Mouse (Mus musculus): ENCODE data around the gene Tgm1. TPM values are rescaled to one million over a fixed set of nuclear protein-coding genes. Genes with fewer than 3 reads are reported as not detected.

Tgm1 gene
- total RNA-seq, 1 experiment from 2014 or later = 2.8 TPM

DNA sequence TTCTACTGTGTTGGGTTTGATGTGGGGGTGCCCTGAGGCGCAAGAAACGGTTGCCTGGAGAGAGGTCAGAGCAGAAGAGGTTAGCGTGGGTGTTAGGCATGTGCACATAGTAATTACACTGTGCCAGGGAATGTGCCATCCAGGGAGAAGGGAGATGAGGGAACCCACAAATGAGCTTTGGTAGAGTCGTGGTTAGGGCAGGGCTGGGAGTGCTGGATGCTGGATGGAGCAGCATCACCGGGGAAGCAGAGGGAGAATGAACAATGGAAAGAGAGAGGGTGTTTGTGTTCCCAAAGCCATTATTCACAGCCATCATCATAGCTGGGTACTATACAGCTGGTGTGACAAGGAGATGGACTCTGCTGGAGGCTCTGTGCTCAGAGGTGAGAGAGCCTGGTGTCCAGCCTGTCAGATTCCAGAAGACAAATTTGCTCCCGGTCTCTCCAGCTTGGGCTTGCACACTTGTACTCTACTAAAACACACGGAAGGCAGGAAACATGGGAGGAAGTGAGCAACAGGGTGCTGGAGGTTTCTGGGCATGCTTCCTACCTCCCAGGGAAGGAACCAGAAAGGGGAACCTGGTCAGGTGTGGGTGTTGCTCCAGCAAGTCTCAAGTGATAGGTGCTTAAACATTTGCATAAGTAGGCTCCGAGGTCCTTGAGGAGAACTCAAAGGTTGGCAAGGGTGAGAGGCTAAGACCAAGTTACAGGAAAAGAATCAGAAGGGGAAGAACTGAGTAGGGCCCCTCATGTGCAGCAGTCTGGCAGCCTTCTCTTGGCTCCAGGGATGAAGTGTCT lies 14.4 kb upstream of the Tgm1 start:
- ATAC-seq (replicated peaks; ENCODE audit: low read depth, poor library complexity, severe bottlenecking) = peak; percentile 12; the same call in 1 of the 2 replicates

DNA sequence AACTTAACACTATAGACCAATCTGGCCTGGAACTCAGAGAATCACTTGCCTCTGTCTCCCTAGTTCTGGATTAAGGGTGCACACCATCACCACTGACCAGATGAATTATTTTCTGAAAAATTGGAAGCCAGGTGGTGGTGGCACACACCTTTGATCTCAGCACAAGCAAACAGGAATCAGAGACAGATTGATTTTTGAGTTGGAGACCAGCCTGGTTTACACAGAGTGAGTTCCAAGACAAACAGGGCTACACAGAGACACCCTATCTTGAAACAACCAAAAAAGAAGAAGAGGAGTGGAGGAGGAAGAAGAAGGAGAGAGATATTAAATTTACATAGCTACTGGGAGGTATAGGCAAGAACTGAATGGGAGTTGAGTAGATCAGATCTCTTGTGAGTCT lies 12.5 kb upstream of the Tgm1 start:
- no peak for ATAC-seq (replicated peaks; ENCODE audit: low read depth, poor library complexity, severe bottlenecking)

DNA sequence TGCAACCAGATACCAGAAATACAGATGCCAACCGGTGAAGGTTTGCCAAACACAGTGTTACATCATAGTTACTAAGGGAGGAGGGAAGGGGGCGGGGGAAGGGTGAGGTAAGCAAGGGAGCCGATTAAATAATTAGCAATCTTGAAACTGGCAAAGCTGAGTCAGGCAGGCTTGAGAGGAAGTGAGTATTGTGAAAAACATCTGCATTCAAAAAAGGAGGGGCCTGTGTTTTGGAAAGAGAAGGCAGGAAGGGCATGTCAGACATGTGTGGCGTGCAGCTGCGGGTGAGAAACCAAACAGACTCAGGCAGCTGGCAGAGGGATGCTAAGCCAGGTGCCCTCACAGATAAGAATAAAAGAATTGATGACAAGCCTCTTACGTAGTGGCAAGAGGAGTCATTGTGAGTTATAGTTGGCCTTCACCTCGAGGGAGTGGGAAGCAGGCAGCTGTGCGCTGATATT lies 10.7 kb upstream of the Tgm1 start:
- ATAC-seq (replicated peaks; ENCODE audit: low read depth, poor library complexity, severe bottlenecking) = peak; percentile 78

DNA sequence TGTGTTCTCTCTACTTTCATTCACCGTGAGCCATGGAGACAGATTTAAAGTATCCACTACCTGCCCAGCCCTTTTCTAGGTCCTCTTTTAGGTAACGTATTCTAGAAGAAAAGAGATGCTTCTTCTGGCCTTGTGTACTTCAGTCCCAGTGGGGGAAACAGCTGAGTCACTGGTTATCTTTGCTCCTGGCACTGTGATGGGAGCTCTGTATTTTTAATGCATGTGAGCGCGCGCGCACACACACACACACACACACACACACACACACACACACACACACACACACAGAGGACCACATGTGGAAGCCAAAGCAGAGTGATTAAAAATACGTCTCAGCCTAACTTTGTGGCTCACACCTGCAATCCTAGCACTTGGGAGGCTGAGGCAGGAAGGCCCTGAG lies 9.7 kb upstream of the Tgm1 start:
- ATAC-seq (replicated peaks; ENCODE audit: low read depth, poor library complexity, severe bottlenecking) = no peak

DNA sequence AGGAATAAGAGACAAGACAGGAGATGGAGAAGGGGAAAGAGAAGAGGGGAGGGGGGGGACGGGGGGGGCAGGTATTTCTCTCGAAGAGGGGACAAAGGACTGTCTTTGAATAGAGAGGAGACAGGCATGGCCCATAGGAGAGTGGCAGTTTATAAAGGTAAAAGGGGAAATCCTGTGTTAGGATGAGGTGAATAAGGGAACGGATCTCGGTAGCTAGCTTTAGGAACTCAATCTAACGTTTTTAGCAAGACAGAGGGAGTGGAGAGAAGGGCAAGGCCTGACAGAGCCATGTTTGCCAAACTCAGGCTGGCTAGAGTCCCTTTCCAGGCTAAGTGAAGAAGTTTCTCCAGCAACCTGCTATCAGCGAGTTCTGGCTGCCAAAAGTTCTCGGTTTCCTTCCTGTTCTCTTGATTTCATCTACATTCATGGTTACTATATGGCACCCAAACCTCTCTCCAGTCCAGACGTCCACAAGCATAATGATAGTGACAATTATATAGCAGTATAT lies 8.8 kb upstream of the Tgm1 start:
- ATAC-seq (replicated peaks; ENCODE audit: low read depth, poor library complexity, severe bottlenecking) = no peak

DNA sequence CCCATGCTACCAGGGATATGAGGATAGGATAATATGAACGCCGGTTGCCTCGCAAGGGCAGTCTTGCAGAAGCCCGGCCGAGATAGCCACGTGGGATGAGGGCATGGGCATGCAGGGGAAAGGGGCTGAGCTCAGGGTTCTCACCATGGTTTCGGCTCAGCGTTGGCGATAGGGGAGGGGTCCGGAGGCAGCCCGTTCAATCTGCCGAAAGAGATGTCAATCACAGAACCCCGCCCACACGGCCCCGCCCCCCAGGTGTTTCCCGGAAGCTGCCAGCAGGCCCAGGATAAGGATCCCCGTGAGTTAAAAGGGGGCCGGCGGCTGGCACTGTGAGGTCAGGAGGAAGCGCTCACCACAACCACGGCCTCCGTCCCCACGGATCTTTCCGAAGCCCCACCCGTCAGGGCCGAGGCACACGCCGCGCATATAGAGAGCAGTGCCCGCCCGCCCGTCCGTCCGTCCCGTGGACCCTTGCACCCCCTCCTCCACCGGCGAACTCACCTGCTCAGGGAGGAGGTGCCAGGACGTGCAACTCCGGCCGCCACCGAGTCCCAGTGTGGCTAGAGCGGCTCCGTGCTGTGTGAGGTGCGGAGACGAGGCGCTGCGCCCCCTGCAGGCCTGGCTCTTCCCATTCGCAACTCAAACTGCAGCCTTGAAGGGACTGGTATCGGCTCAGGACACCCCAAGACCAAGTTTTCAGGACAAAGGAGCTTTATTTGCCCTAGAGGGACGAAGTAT lies 8.1 kb upstream of the Tgm1 start, which contains the start of gene Rabggta:
Gene Rabggta (minus strand): TSS at position 564 of the 738 bp plus-strand sequence.
- ATAC-seq (replicated peaks; ENCODE audit: low read depth, poor library complexity, severe bottlenecking) = peak; percentile 63

DNA sequence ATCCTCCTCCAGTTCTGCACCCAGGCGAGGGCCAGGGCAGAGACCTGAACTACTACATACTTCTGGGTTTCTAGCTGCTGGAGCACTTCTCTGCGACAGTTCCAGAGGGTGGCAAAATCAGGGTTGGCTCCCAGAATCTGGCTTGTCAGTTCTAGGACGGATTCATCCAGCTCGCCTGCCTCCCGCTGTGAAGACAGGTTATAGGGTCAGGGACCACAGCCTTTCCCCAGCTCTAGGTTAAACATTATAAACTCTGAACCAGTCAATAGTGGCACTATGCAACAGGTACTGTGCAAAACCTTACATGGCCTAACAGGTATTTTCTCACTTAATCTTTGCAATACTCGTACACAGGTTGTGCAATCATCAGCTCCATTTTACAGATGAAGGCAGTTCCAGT lies 7.3 kb upstream of the Tgm1 start:
- ATAC-seq (replicated peaks; ENCODE audit: low read depth, poor library complexity, severe bottlenecking) = no peak

DNA sequence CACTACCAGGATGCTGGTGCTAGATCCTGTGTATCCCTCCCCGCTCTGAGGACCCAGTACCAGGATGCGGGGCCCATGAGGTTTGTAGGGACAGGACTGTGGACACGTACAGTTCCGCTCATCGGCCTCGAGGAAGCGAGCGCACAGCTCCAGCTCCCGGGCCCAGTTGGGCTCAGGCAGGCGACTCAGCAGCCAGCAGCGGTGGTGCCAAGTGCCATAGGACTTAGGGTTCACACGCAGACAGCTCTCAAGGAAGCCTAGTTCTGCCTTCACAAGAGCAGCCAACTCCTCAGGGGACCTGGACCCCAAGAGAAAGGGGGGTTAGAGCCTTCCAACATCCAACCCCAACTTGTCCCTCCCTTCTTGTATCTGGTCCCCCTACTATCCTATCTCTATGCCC lies 6.9 kb upstream of the Tgm1 start:
- no peak for ATAC-seq (replicated peaks; ENCODE audit: low read depth, poor library complexity, severe bottlenecking)

DNA sequence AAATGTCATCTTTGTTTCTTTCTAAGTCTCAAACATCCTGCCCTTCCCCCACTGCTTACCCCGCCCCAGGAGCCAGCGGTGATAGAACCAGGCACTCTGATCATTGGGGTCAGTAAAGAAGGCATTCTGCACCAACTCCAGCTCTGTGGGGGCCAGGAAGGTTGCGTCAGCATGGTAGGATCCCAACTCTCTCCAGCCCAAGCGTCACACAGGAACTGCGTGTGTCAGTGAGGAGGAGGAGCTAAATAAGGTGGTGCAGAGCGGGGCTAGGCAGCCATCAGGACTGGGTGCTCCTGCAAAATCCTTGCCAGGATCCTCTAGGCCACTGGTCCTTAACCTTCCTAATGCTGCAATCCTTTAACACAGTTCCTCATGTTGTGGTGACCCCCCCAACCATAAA lies 6.0 kb upstream of the Tgm1 start:
- no peak for ATAC-seq (replicated peaks; ENCODE audit: low read depth, poor library complexity, severe bottlenecking)

DNA sequence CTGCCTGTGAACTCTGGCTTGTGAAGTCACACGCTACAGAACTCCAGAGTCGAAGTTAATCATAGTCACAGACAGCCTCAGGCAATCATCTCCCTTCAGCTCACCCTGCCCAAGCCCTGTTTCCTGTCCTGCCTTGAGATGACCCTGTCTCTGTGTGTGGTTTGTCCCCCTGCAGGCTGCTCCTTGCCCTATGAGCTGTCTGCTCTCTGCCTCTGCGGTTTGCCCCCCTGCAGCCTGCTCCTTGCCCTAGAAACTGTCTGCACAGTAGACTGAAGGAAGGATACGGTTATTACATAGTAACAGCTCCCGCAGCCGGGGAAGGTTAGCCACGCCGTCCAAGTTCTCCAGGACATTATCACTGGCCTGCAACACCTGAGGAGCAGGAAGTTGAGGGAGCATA lies 3.2 kb upstream of the Tgm1 start:
- no peak for ATAC-seq (replicated peaks; ENCODE audit: low read depth, poor library complexity, severe bottlenecking)

DNA sequence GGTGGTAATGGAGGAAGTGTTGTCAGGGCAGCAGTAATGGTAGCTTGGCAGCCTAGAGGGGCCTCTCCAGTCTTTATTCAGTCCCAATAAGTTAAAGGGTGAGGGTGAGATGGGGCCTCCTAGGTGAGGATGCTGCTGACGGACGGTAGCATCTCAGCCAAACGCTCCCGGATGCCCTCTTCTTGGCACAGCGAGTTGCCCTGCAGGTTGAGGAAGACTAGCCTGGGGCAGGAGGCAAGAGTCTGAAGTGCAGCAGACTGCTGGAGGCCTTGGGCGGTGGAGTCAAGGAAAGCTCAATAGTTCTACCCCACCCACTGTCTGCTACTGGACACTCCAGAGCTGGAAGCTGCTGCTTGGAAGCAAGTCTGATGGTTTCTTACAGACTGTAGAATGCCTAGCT lies 2.5 kb upstream of the Tgm1 start:
- ATAC-seq (replicated peaks; ENCODE audit: low read depth, poor library complexity, severe bottlenecking) = no peak

DNA sequence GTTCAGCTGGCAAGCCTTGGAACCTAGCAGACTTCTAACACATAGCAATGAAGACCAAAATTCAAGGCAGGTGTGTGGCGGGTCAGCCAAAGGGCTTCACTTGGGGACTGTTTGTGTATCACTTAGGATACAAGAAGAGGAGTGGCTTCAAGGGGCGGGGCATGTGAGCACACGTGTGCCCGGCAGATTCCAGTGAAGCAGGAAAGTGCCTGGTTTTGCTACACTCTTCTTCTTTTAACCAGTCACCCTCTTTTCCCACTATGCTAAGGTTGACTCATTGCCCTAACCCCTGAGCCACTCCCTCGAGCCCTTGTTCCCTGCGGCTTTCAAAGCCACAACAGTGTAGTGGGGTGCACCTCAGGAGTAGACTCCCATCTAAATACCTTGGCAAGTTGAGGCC lies 1.2 kb upstream of the Tgm1 start:
- 0 out of 2 replicates have a peak, but pooled peaks have one; percentile 6 for ATAC-seq (replicated peaks; ENCODE audit: low read depth, poor library complexity, severe bottlenecking)

DNA sequence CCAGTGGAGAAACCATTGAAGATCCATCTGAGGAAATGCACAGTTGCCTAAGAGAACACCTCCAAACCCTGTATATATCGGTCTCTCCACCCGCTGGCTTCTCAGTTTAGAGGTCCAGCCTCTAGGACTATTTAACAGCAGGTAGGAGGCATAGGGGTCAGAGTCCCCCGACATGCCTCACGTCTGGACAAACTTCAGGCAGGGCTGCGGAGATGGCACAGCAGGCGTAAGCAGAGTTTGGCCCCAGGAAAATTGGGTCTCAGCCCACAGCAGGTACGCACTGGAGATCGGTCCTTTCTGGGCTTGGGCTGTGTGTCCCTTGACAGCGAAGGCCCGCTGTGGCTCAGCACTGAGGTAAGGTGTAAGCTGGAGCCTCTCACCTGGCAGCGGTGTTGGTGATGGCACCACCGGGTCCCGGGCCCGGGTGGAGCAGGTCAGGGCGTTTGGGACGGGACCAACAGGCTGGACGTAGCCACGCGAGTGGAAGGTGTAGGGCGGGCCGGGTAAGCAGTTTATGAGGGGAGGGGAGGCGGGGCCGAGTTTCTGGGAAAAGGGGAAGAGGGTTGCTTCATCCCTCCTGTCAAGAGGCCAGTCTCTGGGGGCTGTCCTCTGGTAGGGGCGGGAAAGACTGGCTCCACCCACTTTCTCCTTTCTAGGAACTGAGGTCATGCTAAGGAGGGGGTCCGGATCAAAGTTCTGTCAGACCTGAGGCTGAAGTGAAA lies 558 bp downstream of the Tgm1 start:
- peak; percentile 90 for ATAC-seq (replicated peaks; ENCODE audit: low read depth, poor library complexity, severe bottlenecking)

DNA sequence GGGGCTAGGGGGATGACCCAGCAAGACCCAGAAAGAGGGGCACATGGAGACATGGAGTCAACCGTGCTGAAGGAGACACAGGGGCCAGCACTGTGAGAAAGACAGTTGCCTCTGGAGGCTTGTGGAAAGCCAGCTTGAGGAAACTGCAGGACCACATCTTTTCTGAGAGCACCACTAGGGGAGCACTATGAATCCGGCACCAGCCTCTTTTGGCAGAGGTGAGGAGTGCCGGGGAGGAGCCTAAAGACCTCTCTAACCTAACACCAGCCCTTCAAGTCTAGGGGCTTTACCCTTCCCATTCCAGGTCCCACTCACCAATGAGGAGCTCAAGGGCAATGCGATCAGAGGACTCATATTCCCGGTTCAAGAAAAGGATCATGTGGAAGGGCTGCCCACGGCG lies 1.9 kb downstream of the Tgm1 start:
- no peak for ATAC-seq (replicated peaks; ENCODE audit: low read depth, poor library complexity, severe bottlenecking)

DNA sequence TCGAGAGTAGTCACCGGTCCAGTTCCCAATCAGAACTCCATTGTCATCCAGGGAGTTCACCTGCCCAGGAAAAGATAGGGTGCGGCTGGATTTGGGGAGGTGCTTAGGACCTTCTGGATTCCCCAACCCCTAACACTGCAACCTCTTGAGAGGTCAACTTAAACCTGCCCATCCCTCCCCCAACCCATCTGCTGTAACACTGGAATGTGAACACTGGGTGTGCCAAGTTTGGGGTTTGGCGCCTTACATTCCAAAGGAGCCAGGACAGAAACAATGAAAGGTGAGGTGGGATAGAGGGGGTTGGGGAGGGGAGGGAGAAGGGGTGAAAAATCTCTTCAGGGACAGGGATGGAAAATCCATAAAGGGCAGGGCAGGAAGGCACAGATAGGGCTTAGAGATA lies 4.2 kb downstream of the Tgm1 start:
- ATAC-seq (replicated peaks; ENCODE audit: low read depth, poor library complexity, severe bottlenecking) = no peak

DNA sequence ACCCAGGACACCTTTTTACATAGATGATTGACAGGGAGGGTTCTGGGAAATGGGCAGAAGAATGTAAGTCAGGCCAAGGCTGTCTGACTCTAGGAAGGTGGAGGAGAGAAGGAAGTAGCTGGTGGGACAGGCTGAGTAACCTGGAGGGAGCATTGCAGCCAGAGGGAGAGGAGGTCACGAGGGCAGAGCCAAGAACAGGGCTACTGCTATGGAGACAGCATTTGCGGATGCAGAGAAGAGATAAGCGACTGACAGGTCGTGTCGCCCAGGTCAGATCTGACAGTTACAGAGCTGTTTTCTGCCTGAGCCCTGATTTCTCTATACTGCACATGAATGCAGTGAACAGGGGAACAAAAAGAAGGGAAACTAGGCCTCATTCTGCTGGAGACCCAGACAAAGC lies 6.3 kb downstream of the Tgm1 start:
- no peak for ATAC-seq (replicated peaks; ENCODE audit: low read depth, poor library complexity, severe bottlenecking)

DNA sequence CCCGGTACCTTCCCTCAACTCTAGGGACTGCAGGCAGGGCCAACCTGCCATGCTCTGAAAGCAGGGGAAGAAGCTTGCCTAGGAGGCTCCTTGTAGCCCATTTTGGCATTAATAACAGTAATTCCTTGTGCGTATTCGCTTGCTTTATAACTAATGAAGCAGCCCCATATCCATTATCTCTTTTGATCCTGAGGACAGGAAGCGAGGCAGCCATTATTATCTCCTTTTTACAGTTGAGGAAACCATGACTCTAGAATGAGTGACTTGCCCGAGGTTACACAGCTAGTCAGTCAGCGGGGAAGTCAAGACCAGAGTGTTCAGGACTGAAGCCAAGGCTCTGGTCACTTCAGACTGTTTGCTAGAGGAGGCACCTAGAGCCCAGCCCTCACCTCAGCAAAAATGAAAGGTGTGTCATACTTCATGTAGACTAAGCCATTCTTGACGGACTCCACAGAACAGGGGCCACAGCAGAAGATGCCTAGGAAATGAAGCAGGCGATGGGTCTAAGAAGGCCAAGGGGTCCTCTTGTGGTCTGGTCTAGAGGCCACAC lies 7.6 kb downstream of the Tgm1 start:
- ATAC-seq (replicated peaks; ENCODE audit: low read depth, poor library complexity, severe bottlenecking) = no peak

DNA sequence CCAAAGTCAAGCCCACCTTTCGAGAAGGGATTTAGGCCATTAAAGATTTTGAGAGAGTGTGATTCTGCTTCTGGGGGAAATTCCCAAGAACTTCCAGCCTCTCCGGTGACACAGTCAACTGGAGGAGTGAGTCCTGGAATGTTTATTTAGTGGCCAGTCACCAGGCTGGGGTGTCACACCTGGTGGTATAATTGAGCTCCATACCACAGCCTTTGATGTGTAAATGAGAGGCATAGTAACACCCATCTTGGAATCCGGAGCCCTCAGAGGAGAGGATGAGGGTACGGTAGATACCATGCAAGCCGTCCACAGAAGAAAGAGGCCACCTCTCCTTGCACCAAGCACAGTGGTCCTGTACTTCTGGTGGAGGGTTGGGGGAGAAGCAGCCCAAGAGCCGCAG lies 11.0 kb downstream of the Tgm1 start:
- ATAC-seq (replicated peaks; ENCODE audit: low read depth, poor library complexity, severe bottlenecking) = no peak

DNA sequence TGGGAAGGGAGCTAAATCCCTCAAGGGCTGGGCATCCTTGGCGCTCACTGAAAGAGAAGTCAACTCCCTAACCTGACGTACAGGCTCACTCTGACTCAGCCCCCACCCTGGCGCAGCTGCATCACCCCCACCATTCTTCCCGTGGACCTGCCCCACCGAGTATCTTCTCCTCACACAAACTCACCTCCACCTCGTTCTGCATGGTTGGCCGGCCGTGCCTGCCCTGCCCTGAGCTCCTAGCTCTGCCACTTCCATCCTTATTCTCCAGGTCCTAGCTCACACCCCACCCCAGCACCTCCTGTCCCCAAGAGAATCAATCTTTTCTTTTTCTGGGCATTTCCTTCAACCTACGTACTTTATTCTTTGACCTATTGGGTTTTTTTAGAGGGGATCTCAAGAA lies 12.6 kb downstream of the Tgm1 start:
- ATAC-seq (replicated peaks; ENCODE audit: low read depth, poor library complexity, severe bottlenecking) = no peak

DNA sequence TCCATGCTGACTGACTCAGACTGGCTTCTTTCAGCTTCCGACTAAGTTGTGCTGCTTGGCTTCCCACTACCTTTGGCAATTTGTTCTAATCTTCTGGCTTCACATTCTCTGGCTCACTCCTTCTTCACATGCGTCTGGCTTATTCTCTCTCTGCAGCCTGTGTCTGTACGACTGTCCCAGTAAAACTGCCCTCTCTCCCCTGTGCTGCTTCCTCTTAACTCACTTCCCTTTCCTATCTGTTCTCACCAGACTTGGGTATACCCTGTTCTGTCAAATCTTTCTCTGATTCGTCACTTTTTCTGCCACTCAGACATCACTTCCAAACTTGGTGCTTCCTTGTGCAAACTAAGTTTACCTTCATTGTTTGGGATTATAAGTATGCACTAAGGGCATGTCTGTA lies 16.5 kb downstream of the Tgm1 start:
- ATAC-seq (replicated peaks; ENCODE audit: low read depth, poor library complexity, severe bottlenecking) = peak; percentile 63
